Mouse (Mus musculus) intestine, postnatal 0 days (tissue): ENCODE results near the gene Dhx37. TPM values are rescaled to one million over a fixed set of nuclear protein-coding genes. Genes with fewer than 3 reads are reported as not detected.
"Not testable (repeated sequence)": the region's sequence is repeated elsewhere in the genome, so short reads cannot be mapped to it uniquely, and the experiment has no call there.

Source experiments
- ATAC-seq: fragments of 200-750 bp; cut with Nextera tagmentation; 2 replicates; pipeline ENCODE4 v1.8.0; 2017; ENCODE audit warnings: mild to moderate bottlenecking, moderate TSS enrichment, moderate library complexity
- H3K27ac ChIP-seq: fragments of 300-500 bp; sonication (generic); 2 replicates; pipeline ENCODE4 v1.5.1; 2014; ENCODE audit warnings: mild to moderate bottlenecking, low read depth, low read length, moderate library complexity
- H3K27me3 ChIP-seq: fragments of 300-500 bp; sonication (generic); replicated peaks from 2 replicates; pipeline ENCODE4 v1.6.1; 2014; ENCODE audit warnings: low read length, mixed read lengths; ENCODE audit not compliant: control insufficient read depth, insufficient read depth
- H3K36me3 ChIP-seq: fragments of 300-500 bp; sonication (generic); 2 replicates; pipeline ENCODE4 v1.6.1; 2014; ENCODE audit warnings: mild to moderate bottlenecking, moderate library complexity; ENCODE audit not compliant: control insufficient read depth, insufficient read depth
- H3K4me1 ChIP-seq: fragments of 300-500 bp; sonication (generic); replicated peaks from 2 replicates; pipeline ENCODE4 v1.6.1; 2014; ENCODE audit warnings: antibody characterized with exemption, low read length, mixed read lengths; ENCODE audit not compliant: control insufficient read depth, insufficient read depth
- H3K4me2 ChIP-seq: fragments of 300-500 bp; sonication (generic); replicated peaks from 2 replicates; pipeline ENCODE4 v1.6.1; 2014; ENCODE audit warnings: low read depth, mild to moderate bottlenecking, moderate library complexity
- H3K4me3 ChIP-seq: fragments of 300-500 bp; sonication (generic); 2 replicates; pipeline ENCODE4 v1.5.1; 2014; ENCODE audit warnings: low read depth, low read length
- H3K9ac ChIP-seq: fragments of 300-500 bp; sonication (generic); 2 replicates; pipeline ENCODE4 v1.6.1; 2014; ENCODE audit warnings: mild to moderate bottlenecking, low read depth, low read length
- H3K9me3 ChIP-seq: fragments of 300-500 bp; sonication (generic); 2 replicates; pipeline ENCODE4 v1.6.1; 2016; ENCODE audit warnings: mixed run types; ENCODE audit not compliant: control insufficient read depth
- CTCF ChIP-seq: sonication (generic); IDR thresholded peaks from 2 replicates; pipeline ENCODE4 v1.5.1; 2016; ENCODE audit warnings: low read depth, mild to moderate bottlenecking, control low read depth, antibody characterized with exemption, moderate library complexity
- WGBS: fragments of 180-500 bp; shearing (Covaris S2); extraction: QIAGEN DNeasy Blood & Tissue Kit; methylation state at CpG from one replicate; pipeline ENCODE4 v1.1.7; 2014; 5-methylcytosine and 5-hydroxymethylcytosine counted together
- polyA plus RNA-seq: library from polyadenylated mRNA; unstranded; fragments of >200 nt; fragmentation: Nextera tagmentation; extraction: Ambion mirVana; gene quantifications from 2 replicates; pipeline ENCODE4 v1.2.1, GENCODE M21; 2015

The Dhx37 gene
- polyA plus RNA-seq, 1 experiment from 2014 or later: 2.5 TPM

GRCm38 (mm10) chr5:125395008-125395407 lies 38.9 kb downstream of the Dhx37 start:
- Histone ChIP-seq H3K36me3 (no peaks in the 10 kb centered on the region), H3K9ac (no peak overlapping the region), H3K4me2 (no peak overlapping the region), H3K27ac (peak overlapping the region; percentile 99; the same call in 1 of the 2 replicates), H3K9me3 (no peaks in the 10 kb centered on the region), H3K4me3 (no peak overlapping the region), H3K4me1 (0 out of 2 replicates have a peak, but pooled peaks cover 16% of the 10 kb centered on the region), H3K27me3 (no peaks in the 10 kb centered on the region)
- TF ChIP-seq CTCF: no peak
- ATAC-seq: no peak
- WGBS: 43% methylated on average over 3 of the region's 3 CpGs

- Histone ChIP-seq H3K27ac (peak overlapping the region; percentile 99), H3K27me3 (no peaks in the 10 kb centered on the region), H3K4me3 (peak overlapping the region; percentile 28), H3K4me2 (peak overlapping the region; percentile 50), H3K9ac (peak overlapping the region; percentile 57; the same call in 1 of the 2 replicates), H3K36me3 (no peaks in the 10 kb centered on the region), H3K9me3 (no peaks in the 10 kb centered on the region), H3K4me1 (0 out of 2 replicates have a peak, but pooled peaks cover 16% of the 10 kb centered on the region)
- WGBS: 5% methylated on average over 25 of the region's 25 CpGs
- no peak for TF ChIP-seq CTCF
- ATAC-seq: peak; percentile 28
Measured at GRCm38 (mm10) chr5:125393622-125394603, 40.0 kb downstream of the Dhx37 start.

- no peaks in the 10 kb centered on the region for H3K9me3 ChIP-seq
- peak overlapping the region; percentile 28 for H3K4me3 ChIP-seq
- peak overlapping the region; percentile 57 for H3K9ac ChIP-seq
- H3K4me1 ChIP-seq: 0 out of 2 replicates have a peak, but pooled peaks cover 16% of the 10 kb centered on the region
- no peaks in the 10 kb centered on the region for H3K27me3 ChIP-seq
- no peak for TF ChIP-seq CTCF
- H3K36me3 ChIP-seq: peaks cover 7% of the 10 kb centered on the region; the same call in 1 of the 2 replicates
- under 1% methylated on average over 20 of the region's 20 CpGs for WGBS
- H3K4me2 ChIP-seq: peak overlapping the region; percentile 50
- peak; percentile 92 for ATAC-seq
- H3K27ac ChIP-seq: peak overlapping the region; percentile 99
Measured at GRCm38 (mm10) chr5:125392977-125393621, 40.8 kb downstream of the Dhx37 start.

- WGBS: 21% methylated on average over 1 of the region's 1 CpGs
- peak overlapping the region; percentile 28; the same call in 1 of the 2 replicates for H3K4me3 ChIP-seq
- H3K27me3 ChIP-seq: no peaks in the 10 kb centered on the region
- no peaks in the 10 kb centered on the region for H3K9me3 ChIP-seq
- 0 out of 2 replicates have a peak, but pooled peaks cover 16% of the 10 kb centered on the region for H3K4me1 ChIP-seq
- peaks cover 7% of the 10 kb centered on the region; the same call in 1 of the 2 replicates for H3K36me3 ChIP-seq
- TF ChIP-seq CTCF: no peak
- H3K9ac ChIP-seq: peak overlapping the region; percentile 57; the same call in 1 of the 2 replicates
- peak overlapping the region; percentile 50 for H3K4me2 ChIP-seq
- H3K27ac ChIP-seq: peak overlapping the region; percentile 99
- no peak for ATAC-seq
Measured at GRCm38 (mm10) chr5:125392618-125392976, 41.3 kb downstream of the Dhx37 start.

GRCm38 (mm10) chr5:125392176-125392575 lies 41.7 kb downstream of the Dhx37 start:
- H3K9me3 ChIP-seq, H3K9ac ChIP-seq, ATAC-seq, H3K36me3 ChIP-seq, H3K27me3 ChIP-seq, H3K4me3 ChIP-seq: not testable (repeated sequence)
- 93% methylated on average over 4 of the region's 4 CpGs for WGBS
- Histone ChIP-seq H3K27ac (peak overlapping the region; percentile 99), H3K4me2 (peak overlapping the region; percentile 50; the same call in 1 of the 2 replicates), H3K4me1 (0 out of 2 replicates have a peak, but pooled peaks cover 16% of the 10 kb centered on the region)

- 0 out of 2 replicates have a peak, but pooled peaks cover 16% of the 10 kb centered on the region for H3K4me1 ChIP-seq
- H3K4me2 ChIP-seq: no peak overlapping the region
- no peak for ATAC-seq
- no peaks in the 10 kb centered on the region for H3K9me3 ChIP-seq
- WGBS: 54% methylated on average over 5 of the region's 5 CpGs
- peak overlapping the region; percentile 99 for H3K27ac ChIP-seq
- H3K27me3 ChIP-seq: no peaks in the 10 kb centered on the region
- H3K9ac ChIP-seq: 0 out of 2 replicates have a peak overlapping the region, but pooled peaks have one; percentile 12
- H3K4me3 ChIP-seq: no peak overlapping the region
- TF ChIP-seq CTCF: no peak
- H3K36me3 ChIP-seq: peaks cover 7% of the 10 kb centered on the region; the same call in 1 of the 2 replicates
Measured at GRCm38 (mm10) chr5:125391609-125392008, 42.3 kb downstream of the Dhx37 start.
